ENCODE assay signal across 14 mouse cellular contexts in genomic region chr1:151581454-151581853, GRCm38 (mm10).
"Had no signal": no experiment of that assay in that cellular context is flagged by ENCODE, and none has a peak within 500 bp of the region (broad histone marks: within the 10 kb centered on the region; RNA-seq: fewer than 3 reads in every experiment).

No protein-coding gene starts in this region.

- H3K4me3 ChIP-seq: liver, embryonic 13.5 days; lung, embryonic 15.5 days; midbrain, embryonic 12.5 days; neural tube, embryonic 13.5 days had no signal

- H3K36me3 ChIP-seq: liver, embryonic 13.5 days; lung, embryonic 15.5 days; midbrain, embryonic 12.5 days; neural tube, embryonic 13.5 days had no signal

- H3K27ac ChIP-seq: liver, embryonic 13.5 days; lung, embryonic 15.5 days; midbrain, embryonic 12.5 days; neural tube, embryonic 13.5 days; stomach, postnatal 0 days had no signal

- ATAC-seq: liver, postnatal 0 days; midbrain, embryonic 16.5 days had no signal

- H3K4me2 ChIP-seq: liver, embryonic 13.5 days; lung, embryonic 15.5 days; midbrain, embryonic 12.5 days; neural tube, embryonic 13.5 days had no signal

- DNase-seq: kidney, adult 18-20 months; kidney, postnatal 10 days; kidney, postnatal 4 days; liver; liver, embryonic 13.5 days; liver, postnatal 0 days; lung, postnatal 14 days; thymus, adult 18-20 months; thymus, postnatal 14 days had no signal

- H3K4me1 ChIP-seq: midbrain, embryonic 12.5 days; neural tube, embryonic 13.5 days had no signal

- H3K9ac ChIP-seq: liver, embryonic 13.5 days; liver, postnatal 0 days; lung, embryonic 15.5 days; midbrain, embryonic 12.5 days; neural tube, embryonic 13.5 days had no signal

- H3K27me3 ChIP-seq: liver, embryonic 13.5 days; lung, embryonic 15.5 days; midbrain, embryonic 12.5 days; neural tube, embryonic 13.5 days had no signal

- H3K9me3 ChIP-seq: liver, embryonic 13.5 days; lung, embryonic 15.5 days; midbrain, embryonic 12.5 days; neural tube, embryonic 13.5 days had no signal
